Mouse (Mus musculus) thymus, postnatal 0 days (tissue): ENCODE measurements around the gene 4930572O03Rik. TPM values are rescaled to one million over a fixed set of nuclear protein-coding genes. Genes with fewer than 3 reads are reported as not detected.
"Not testable (repeated sequence)": the region's sequence is repeated elsewhere in the genome, so short reads cannot be mapped to it uniquely, and the experiment has no call there.

Experiments used
- DNase-seq: peaks from one replicate; pipeline ENCODE4 v3.0.0-alpha.2; 2015; ENCODE audit warnings: low spot score
- polyA plus RNA-seq: library from polyadenylated mRNA; unstranded; fragments of >200 nt; fragmentation: Nextera tagmentation; extraction: Ambion mirVana; gene quantifications from 2 replicates; pipeline ENCODE4 v1.2.1, GENCODE M21; 2015

4930572O03Rik gene
- polyA plus RNA-seq: not detected in 2 replicates

GRCm38 (mm10) chr5:15656959-15657358 lies at the start of gene 4930572O03Rik:
4930572O03Rik (minus strand) TSS chr5:15657059.
- not testable (repeated sequence) for DNase-seq

- DNase-seq: not testable (repeated sequence)
Observed at GRCm38 (mm10) chr5:15702891-15703290, 46.0 kb upstream of the 4930572O03Rik start.

- not testable (repeated sequence) for DNase-seq
Observed at GRCm38 (mm10) chr5:15697719-15698118, 40.9 kb upstream of the 4930572O03Rik start.

GRCm38 (mm10) chr5:15691849-15692248 lies 35.0 kb upstream of the 4930572O03Rik start:
- DNase-seq: not testable (repeated sequence)

GRCm38 (mm10) chr5:15690822-15691221 lies 34.0 kb upstream of the 4930572O03Rik start:
- DNase-seq: peak; percentile 4

GRCm38 (mm10) chr5:15689659-15690213 lies 32.9 kb upstream of the 4930572O03Rik start:
- not testable (repeated sequence) for DNase-seq

GRCm38 (mm10) chr5:15688874-15689658 lies 32.2 kb upstream of the 4930572O03Rik start:
- DNase-seq: not testable (repeated sequence)

GRCm38 (mm10) chr5:15681301-15682035 lies 24.6 kb upstream of the 4930572O03Rik start:
- DNase-seq: not testable (repeated sequence)

- DNase-seq: peak; percentile 2
Observed at GRCm38 (mm10) chr5:15679980-15680949, 23.4 kb upstream of the 4930572O03Rik start.

- peak; percentile 17 for DNase-seq
Observed at GRCm38 (mm10) chr5:15678907-15679306, 22.0 kb upstream of the 4930572O03Rik start.

- DNase-seq: not testable (repeated sequence)
Observed at GRCm38 (mm10) chr5:15677750-15678149, 20.9 kb upstream of the 4930572O03Rik start.

- DNase-seq: not testable (repeated sequence)
Observed at GRCm38 (mm10) chr5:15674429-15675244, 17.8 kb upstream of the 4930572O03Rik start.

GRCm38 (mm10) chr5:15673989-15674388 lies 17.1 kb upstream of the 4930572O03Rik start:
- not testable (repeated sequence) for DNase-seq

GRCm38 (mm10) chr5:15670789-15671188 lies 13.9 kb upstream of the 4930572O03Rik start:
- DNase-seq: peak; percentile 1

GRCm38 (mm10) chr5:15663847-15664246 lies 7.0 kb upstream of the 4930572O03Rik start:
- not testable (repeated sequence) for DNase-seq

GRCm38 (mm10) chr5:15652334-15652733 lies 4.5 kb downstream of the 4930572O03Rik start:
- DNase-seq: not testable (repeated sequence)

- not testable (repeated sequence) for DNase-seq
Observed at GRCm38 (mm10) chr5:15645707-15646106, 11.2 kb downstream of the 4930572O03Rik start.

- DNase-seq: not testable (repeated sequence)
Observed at GRCm38 (mm10) chr5:15637637-15638036, 19.2 kb downstream of the 4930572O03Rik start.

- not testable (repeated sequence) for DNase-seq
Observed at GRCm38 (mm10) chr5:15630068-15630467, 26.8 kb downstream of the 4930572O03Rik start.

- not testable (repeated sequence) for DNase-seq
Observed at GRCm38 (mm10) chr5:15628136-15628535, 28.7 kb downstream of the 4930572O03Rik start.
